Mouse (Mus musculus) bone marrow macrophage, adult 2 months (primary cell): Measurements from ENCODE around the gene Pip4k2c.

ENCODE experiments used
- CTCF ChIP-seq: IDR thresholded peaks from 2 replicates; pipeline ENCODE4 v1.5.1; 2012; ENCODE audit warnings: low read depth, mild to moderate bottlenecking, low read length, moderate library complexity
- POLR2A ChIP-seq: IDR thresholded peaks from 2 replicates; pipeline ENCODE4 v1.6.1; 2012; ENCODE audit warnings: mild to moderate bottlenecking, low read depth, low read length, borderline replicate concordance

DNA sequence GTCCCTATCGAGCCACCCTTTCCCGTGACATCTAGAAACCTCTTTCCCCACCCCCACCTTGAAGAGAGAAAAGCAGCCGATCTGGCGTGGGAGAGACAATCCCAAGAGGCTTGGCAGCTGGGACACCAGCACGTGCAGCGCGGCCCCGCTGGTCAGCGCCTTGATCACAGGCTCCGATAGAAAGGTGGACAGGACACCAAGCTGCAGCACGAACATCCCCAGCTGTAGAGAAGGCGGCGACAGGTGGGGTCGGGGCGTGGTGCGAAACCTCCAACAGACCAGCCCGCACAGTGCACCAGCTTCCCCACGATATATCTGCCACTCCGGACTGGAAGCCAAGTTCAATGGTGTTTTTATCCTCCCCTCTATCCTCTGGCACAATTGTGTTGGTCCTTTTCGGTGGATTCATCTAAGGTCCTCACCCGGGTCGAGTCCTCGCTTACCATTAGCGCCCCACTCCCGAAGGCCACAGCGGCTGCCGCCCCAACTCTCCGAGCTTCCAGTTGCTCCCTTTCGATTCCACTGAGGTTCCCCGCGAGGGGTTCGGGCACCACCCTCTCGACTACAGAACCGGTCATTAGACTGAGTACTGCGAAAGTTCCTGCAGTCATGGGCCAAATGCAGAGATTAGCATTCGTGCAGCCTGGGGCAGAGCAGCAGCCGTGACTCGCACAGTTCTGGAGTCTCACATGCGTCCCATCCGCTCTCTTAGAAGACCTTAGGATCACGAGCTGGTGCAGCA is 32.9 kb downstream of the Pip4k2c start:
- no peak for TF ChIP-seq POLR2A
- TF ChIP-seq CTCF = no peak
